Mouse (Mus musculus) naive thymus-derived CD4-positive, alpha-beta T cell, adult 2 months (primary cell): ENCODE results near the gene Gm20388.

ENCODE experiments used
- DNase-seq: peaks from one replicate; pipeline ENCODE4 v3.0.0-alpha.2; 2011; ENCODE audit warnings: low read depth

Gene Gm20388

GRCm38 (mm10) chr8:120044907-120045306 lies 134.3 kb downstream of the Gm20388 start:
- DNase-seq, result no peak

- no peak for DNase-seq
Observed at GRCm38 (mm10) chr8:120045471-120045870, 134.8 kb downstream of the Gm20388 start.

- no peak for DNase-seq
Observed at GRCm38 (mm10) chr8:120046258-120047020, 135.8 kb downstream of the Gm20388 start.

DNA sequence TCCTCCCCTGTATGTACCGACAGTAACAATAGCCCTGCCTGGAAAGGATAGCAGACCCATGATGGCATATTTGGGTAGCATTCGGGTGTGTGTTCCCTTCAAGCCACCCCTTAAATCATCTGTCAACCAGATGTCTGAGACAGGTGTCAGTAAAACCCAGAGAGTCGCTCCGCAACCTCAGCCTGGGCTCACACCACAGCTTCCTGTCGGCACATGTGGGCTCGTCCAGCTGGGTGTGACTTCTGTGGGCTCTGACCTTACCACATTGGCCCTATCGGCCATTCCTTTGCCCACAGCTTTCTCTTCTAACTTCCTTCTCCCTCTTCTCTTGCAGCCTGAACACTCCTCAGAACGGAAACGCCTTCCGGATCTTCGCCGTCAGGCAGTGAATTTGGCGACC lies 139.3 kb downstream of the Gm20388 start:
- DNase-seq, result peak; percentile 32

DNA sequence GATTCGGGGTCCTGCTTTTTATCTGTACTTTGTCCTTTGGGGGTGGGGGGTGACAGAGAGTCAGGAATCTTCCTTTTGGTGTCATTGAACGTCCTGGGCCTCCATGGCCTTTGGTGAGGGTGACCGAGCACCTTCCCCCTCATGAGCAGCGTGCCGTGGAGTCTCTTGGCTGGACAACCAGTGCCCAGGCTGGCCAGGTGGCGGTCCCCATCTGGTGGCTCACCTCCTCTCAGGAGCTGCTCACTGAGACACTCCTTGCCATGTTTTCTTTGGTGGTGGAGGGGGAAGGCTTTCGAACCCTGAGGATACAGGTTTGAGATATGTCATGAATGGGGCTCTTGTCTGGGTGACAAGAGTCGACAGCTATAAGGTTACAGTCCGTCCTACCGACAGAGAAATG lies 139.7 kb downstream of the Gm20388 start:
- DNase-seq, result no peak

GRCm38 (mm10) chr8:120051006-120051405 lies 140.4 kb downstream of the Gm20388 start:
- no peak for DNase-seq

DNA sequence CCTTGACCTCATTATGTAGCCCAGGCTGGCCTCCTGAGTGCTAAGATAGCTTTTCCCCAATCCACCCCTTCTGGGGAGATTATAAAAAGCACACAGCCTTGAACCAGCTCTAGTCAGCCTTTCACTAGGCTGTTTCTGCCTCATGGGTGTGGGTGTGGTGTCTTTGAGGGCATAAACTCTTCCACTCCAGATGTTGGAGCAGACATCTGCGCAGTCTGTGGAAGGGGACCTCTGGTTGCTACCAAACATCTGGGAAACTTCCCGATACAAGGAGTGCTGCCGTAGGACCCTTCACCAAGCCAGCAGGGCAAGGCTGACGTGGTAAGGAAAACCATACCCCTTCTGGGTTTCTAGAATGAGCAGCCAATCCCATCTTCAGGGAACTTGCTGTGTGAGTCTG lies 141.3 kb downstream of the Gm20388 start:
- no peak for DNase-seq

- no peak for DNase-seq
Observed at GRCm38 (mm10) chr8:120052318-120052717, 141.7 kb downstream of the Gm20388 start.

- DNase-seq, result no peak
Observed at GRCm38 (mm10) chr8:120054833-120055232, 144.2 kb downstream of the Gm20388 start.

DNA sequence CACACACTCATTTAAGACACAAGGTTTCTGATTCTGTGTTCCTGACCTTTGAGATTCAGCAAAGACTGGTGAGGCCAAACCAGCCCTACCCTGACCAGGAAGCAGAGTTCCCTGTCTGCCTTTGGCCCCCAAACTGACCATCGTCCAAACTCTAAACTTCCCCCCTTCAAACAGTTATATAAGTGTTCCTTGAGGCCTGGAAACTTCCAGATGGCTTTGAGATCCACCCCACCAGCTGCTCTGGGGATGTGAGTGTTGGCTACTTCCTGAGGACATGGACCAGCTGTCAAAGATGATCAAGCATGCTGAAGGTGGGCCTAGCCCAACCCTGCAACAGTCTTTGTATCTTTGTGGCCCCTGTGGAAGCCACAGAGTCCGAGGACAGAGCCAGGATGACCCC lies 146.4 kb downstream of the Gm20388 start:
- DNase-seq, result no peak

GRCm38 (mm10) chr8:120062742-120063141 lies 152.1 kb downstream of the Gm20388 start:
- no peak for DNase-seq

DNA sequence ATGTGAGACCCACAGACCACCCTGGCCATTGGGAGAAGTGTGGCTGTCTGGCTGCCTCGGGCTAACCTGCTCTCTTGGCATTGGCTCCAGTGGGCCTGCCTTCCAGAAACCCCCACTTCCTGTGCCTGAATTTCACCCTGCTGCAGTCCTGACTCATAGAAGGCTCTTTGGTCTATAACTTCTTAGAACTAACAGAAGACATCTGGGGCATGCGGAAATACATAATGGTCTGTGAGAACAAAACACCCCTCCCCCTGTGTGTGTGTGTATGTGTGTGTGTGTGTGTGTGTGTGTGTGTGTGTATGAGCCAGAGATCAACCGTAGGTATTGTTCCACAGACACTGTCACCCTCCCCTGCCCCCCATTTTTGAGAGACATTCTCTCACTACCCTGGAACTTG lies 152.7 kb downstream of the Gm20388 start:
- peak; percentile 46 for DNase-seq

- no peak for DNase-seq
Observed at GRCm38 (mm10) chr8:120065611-120066010, 155.0 kb downstream of the Gm20388 start.

DNA sequence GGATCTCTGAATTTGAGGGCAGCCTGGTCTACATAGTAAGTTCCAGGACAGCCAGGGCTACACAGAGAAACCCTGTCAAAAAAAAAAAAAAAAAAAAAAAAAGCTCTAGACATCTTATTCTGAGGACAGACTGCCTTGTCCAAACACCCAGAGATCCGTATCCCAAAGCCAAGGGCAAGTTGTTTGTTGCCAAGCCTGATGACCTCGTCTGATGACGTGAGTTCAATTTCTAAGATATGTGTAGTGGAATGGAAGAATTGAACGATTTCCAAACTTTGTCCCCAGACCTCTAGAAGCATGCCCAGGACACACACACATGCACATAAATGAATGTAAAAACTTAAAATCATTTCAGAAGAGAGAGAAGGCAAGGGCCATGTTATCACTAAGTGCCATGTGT lies 155.6 kb downstream of the Gm20388 start:
- no peak for DNase-seq

GRCm38 (mm10) chr8:120067936-120068668 lies 157.5 kb downstream of the Gm20388 start:
- DNase-seq, result peak; percentile 27

DNA sequence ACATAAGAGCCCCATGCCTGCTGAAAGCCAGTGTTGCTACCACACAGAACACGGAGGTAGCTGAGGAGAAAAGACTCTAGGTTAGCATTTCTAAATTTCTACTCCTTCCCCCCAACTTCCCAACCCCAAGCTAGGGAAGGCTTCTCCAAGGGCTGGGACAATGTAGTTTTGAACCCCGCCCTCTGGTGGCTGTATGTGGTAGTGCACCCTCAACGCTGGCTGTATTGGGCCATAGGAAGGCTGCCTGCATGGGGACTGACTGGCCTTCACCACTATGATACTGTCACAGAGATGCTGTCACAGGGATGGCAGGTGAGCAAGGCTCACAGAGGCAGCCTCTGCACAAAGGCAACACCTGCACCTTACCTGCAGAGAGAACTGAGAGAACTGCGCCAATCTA lies 161.0 kb downstream of the Gm20388 start:
- DNase-seq, result peak; percentile 81

- DNase-seq, result no peak
Observed at GRCm38 (mm10) chr8:120072259-120072658, 161.6 kb downstream of the Gm20388 start.

DNA sequence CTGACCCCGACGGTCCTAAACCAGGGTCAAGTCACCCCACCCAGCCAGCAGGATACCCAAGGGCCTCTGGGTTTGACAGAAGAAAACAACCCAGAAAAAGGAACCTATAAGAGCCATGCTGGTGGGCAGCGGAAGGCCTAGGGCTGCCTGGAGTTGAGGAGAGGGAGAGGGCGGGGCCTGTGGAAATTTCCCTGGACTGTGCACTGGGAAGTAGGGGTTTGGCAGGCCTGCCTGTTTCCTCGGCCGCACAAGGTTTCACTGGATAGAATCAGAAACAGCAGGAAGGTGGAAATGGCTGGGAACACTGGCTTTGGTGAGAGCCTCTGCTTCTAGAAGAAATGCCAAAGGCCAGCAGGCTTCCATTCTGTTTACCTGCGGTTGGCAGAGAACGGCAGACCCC lies 162.2 kb downstream of the Gm20388 start:
- DNase-seq, result no peak

DNA sequence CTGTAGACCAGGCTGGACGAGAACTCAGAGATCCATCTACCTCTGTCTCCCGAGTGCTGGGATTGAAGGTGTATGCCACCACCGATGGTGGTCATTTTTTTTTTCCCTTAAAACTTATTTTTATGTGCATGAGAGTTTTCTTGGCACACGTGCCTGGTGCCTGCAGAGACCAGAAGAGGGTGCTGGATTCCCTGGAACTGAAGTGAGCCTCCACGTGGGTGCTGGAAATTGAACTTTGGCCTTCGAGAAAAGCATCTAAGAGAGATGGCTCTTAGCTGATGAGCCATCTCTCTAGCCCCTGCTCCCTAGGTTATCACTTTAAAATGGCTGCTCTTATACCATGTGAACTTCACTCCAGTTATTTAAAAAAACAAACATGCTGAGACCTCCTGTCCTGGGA lies 163.9 kb downstream of the Gm20388 start:
- DNase-seq, result no peak

DNA sequence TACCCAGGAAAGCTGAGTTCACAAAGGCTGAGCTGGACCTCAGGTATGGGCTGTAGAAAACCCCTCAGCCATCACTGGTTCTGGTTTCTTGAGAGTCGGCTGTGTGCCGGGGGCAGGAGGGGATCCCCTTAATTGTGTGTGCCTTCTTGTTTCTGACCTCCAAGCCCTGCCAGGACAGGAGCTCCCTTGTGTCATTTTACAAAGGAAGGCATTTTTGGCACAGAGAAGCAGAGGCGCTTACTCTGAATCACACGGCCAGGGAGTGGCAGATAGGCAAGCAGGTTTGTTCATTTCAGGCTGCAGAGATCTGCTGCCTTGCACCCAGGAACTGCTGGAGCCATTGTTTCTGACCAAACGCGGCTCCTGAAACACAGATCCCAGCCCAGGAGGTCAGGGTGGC lies 164.7 kb downstream of the Gm20388 start:
- no peak for DNase-seq

GRCm38 (mm10) chr8:120078080-120078479 lies 167.4 kb downstream of the Gm20388 start:
- peak; percentile 85 for DNase-seq

- DNase-seq, result no peak
Observed at GRCm38 (mm10) chr8:120079361-120079760, 168.7 kb downstream of the Gm20388 start.

DNA sequence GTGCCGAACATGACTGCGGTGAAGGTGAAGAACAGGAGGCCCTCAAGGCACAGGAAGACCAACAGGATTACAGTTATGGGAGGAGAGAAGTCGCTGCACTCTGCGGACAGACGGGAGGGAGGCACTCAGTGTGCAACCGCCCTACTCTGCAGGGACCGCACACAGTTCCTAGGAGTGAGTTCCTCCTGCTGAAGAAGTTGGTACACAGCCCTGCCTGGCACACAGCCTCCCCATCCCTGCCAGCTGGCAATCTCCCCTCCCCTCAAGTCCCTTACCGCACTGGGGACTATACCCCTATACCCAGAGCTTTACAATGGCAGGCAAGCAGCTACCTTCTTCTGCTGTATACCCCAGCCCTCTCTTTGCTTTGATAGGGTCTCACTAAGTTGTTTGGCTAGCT lies 172.6 kb downstream of the Gm20388 start:
- DNase-seq, result no peak

DNA sequence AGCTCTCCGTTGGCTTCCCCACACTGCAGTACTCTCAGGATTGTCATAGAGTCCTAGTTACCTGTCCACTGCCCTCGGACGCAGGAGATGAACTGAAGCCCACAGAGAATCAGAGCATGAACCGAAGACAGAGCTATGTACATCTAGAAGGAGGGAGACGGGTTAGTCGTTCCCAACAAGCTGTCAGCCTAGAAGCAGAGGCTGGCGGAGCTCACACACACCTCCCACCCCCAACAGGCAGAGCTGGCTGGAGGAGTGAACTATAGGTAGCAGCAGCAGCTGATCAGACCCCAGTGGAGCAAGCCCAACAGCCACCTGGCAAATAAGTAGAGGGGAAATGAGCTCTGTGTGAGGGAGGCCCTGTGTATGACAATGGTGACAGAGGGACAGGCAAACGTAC lies 174.1 kb downstream of the Gm20388 start:
- no peak for DNase-seq
